Mouse (Mus musculus) layer of hippocampus, postnatal 14 days (tissue): ENCODE results near the gene Nme1. TPM values are rescaled to one million over a fixed set of nuclear protein-coding genes. Genes with fewer than 3 reads are reported as not detected.

Source experiments
- DNase-seq, 2 experiments: peaks; one replicate each; pipeline ENCODE4 v3.0.0; 2021 to 2022; ENCODE audit warnings: low spot score in 2 of 2, mixed read lengths in 1 of 2
- long read RNA-seq, 2 experiments: library from polyadenylated mRNA; stranded (forward); transcript quantifications; one replicate each; pipeline ENCODE4 v2.0.0; 2021
- total RNA-seq, 2 experiments: library from RNA; stranded (reverse); gene quantifications; 2 replicates each; pipeline ENCODE4 v1.2.3; 2021

Nme1 gene
- total RNA-seq, result 10 to 100 TPM; 87.7 to 92.8 TPM
- long read RNA-seq, experiment 1, transcript Nme1-203 (5 exons, 3,181 nt), result major isoform, 187 of 199 reads
- long read RNA-seq, experiment 1, partial matches to known transcripts, result 3 of 199 reads
- long read RNA-seq, experiment 1, other reads (novel, unspliced or antisense), result 5 of 199 reads
- long read RNA-seq, experiment 2, transcript Nme1-201 (4 exons, 493 nt), result minor isoform, 14 of 534 reads
- long read RNA-seq, experiment 2, transcript Nme1-203 (5 exons, 3,181 nt), result major isoform, 495 of 534 reads
- long read RNA-seq, experiment 2, partial matches to known transcripts, result 4 of 534 reads
- long read RNA-seq, experiment 2, other reads (novel, unspliced or antisense), result 21 of 534 reads

- peak; percentile 98 to 99 for DNase-seq
Observed at GRCm38 (mm10) chr11:93968005-93968847, at the start of gene Nme1, which contains the start of gene Gm20390. Gene Nme1, minus strand, starts transcription at chr11:93968521. Gene Gm20390, minus strand, starts transcription at chr11:93968293.

GRCm38 (mm10) chr11:94003346-94003745 lies 35.0 kb upstream of the Nme1 start:
- no peak for DNase-seq

- DNase-seq, result no peak
Observed at GRCm38 (mm10) chr11:93999276-93999675, 31.0 kb upstream of the Nme1 start.

- DNase-seq, result no peak
Observed at GRCm38 (mm10) chr11:93997141-93997775, 28.9 kb upstream of the Nme1 start.

GRCm38 (mm10) chr11:93996306-93997140 lies 28.2 kb upstream of the Nme1 start:
- DNase-seq, result peak; percentile 33 to 64

- peak; percentile 87 to 92 for DNase-seq
Observed at GRCm38 (mm10) chr11:93995720-93996305, 27.5 kb upstream of the Nme1 start, which contains the start of gene Spag9. Gene Spag9, plus strand, starts transcription at chr11:93996091.

GRCm38 (mm10) chr11:93995111-93995719 lies 26.9 kb upstream of the Nme1 start:
- DNase-seq, result peak; percentile 51 to 67

GRCm38 (mm10) chr11:93994531-93994930 lies 26.2 kb upstream of the Nme1 start:
- DNase-seq, result no peak

GRCm38 (mm10) chr11:93988328-93989062 lies 20.2 kb upstream of the Nme1 start:
- no peak for DNase-seq

- DNase-seq, result no peak
Observed at GRCm38 (mm10) chr11:93987625-93988327, 19.5 kb upstream of the Nme1 start.

- DNase-seq, result no peak
Observed at GRCm38 (mm10) chr11:93987026-93987425, 18.7 kb upstream of the Nme1 start.

- no peak for DNase-seq
Observed at GRCm38 (mm10) chr11:93986298-93986697, 18.0 kb upstream of the Nme1 start.

GRCm38 (mm10) chr11:93985265-93985664 lies 16.9 kb upstream of the Nme1 start:
- DNase-seq, result no peak

GRCm38 (mm10) chr11:93984619-93985018 lies 16.3 kb upstream of the Nme1 start:
- no peak for DNase-seq

GRCm38 (mm10) chr11:93979502-93980049 lies 11.3 kb upstream of the Nme1 start:
- DNase-seq, result no peak

- DNase-seq, result no peak
Observed at GRCm38 (mm10) chr11:93972951-93973350, 4.6 kb upstream of the Nme1 start.

- no peak for DNase-seq
Observed at GRCm38 (mm10) chr11:93969799-93970198, 1.5 kb upstream of the Nme1 start.

- no peak for DNase-seq
Observed at GRCm38 (mm10) chr11:93969171-93969570, 850 bp upstream of the Nme1 start.
